Mouse (Mus musculus) heart, embryonic 13.5 days (tissue): ENCODE measurements at regions not wholly inside any gene's neighbourhood (a gene's known extent, or its start where the extent isn't known, plus 50 kb on each side); places are given as distances from the start of the nearest gene placed in this dataset.

Experiments
- ATAC-seq: fragments of 200-750 bp; cut with Nextera tagmentation; 2 replicates; pipeline ENCODE4 v1.8.0; 2017; ENCODE audit warnings: moderate TSS enrichment; ENCODE audit not compliant: insufficient number of reproducible peaks, low FRiP score, low TSS enrichment; ENCODE audit errors: extremely low read depth
- H3K27ac ChIP-seq: fragments of 300-500 bp; sonication (generic); replicated peaks from 2 replicates; pipeline ENCODE4 v1.5.1; 2015; ENCODE audit warnings: moderate library complexity, mild to moderate bottlenecking, inconsistent platforms
- H3K27me3 ChIP-seq: fragments of 300-500 bp; sonication (generic); replicated peaks from 2 replicates; pipeline ENCODE4 v1.6.1; 2015; ENCODE audit warnings: mild to moderate bottlenecking, inconsistent platforms
- H3K36me3 ChIP-seq: fragments of 300-500 bp; sonication (generic); 2 replicates; pipeline ENCODE4 v1.6.1; 2015; ENCODE audit warnings: mild to moderate bottlenecking, inconsistent platforms
- H3K4me1 ChIP-seq: fragments of 300-500 bp; sonication (generic); 2 replicates; pipeline ENCODE4 v1.6.1; 2015; ENCODE audit warnings: inconsistent platforms
- H3K4me2 ChIP-seq: fragments of 300-500 bp; sonication (generic); 2 replicates; pipeline ENCODE4 v1.6.1; 2015; ENCODE audit warnings: inconsistent platforms, mild to moderate bottlenecking, moderate library complexity
- H3K4me3 ChIP-seq: fragments of 300-500 bp; sonication (generic); 2 replicates; pipeline ENCODE4 v1.5.1; 2015; ENCODE audit warnings: moderate library complexity, mild to moderate bottlenecking, inconsistent platforms
- H3K9ac ChIP-seq: fragments of 300-500 bp; sonication (generic); 2 replicates; pipeline ENCODE4 v1.6.1; 2015; ENCODE audit warnings: inconsistent platforms, mild to moderate bottlenecking, moderate library complexity
- H3K9me3 ChIP-seq: fragments of 300-500 bp; sonication (generic); 2 replicates; pipeline ENCODE4 v1.6.1; 2016; ENCODE audit warnings: inconsistent platforms
- WGBS: fragments of 180-500 bp; shearing (Covaris S2); methylation state at CpG from one replicate; pipeline ENCODE4 v1.1.7; 2015; ENCODE audit warnings: mixed read lengths; 5-methylcytosine and 5-hydroxymethylcytosine counted together

- no peaks in the 10 kb centered on the region for H3K36me3 ChIP-seq
- ATAC-seq, result no peak
- no peak overlapping the region for H3K4me2 ChIP-seq
- H3K9me3 ChIP-seq, result no peaks in the 10 kb centered on the region
- no peak overlapping the region for H3K9ac ChIP-seq
- H3K4me1 ChIP-seq, result peaks cover 33% of the 10 kb centered on the region
- 89% methylated on average over 1 of the region's 1 CpGs for WGBS
- H3K4me3 ChIP-seq, result no peak overlapping the region
- no peaks in the 10 kb centered on the region for H3K27me3 ChIP-seq
- no peak overlapping the region for H3K27ac ChIP-seq
Observed at GRCm38 (mm10) chr4:81924120-81924519, 481.5 kb upstream of the Mpdz start.

GRCm38 (mm10) chr4:81922876-81923275, 480.3 kb upstream of the Mpdz start:
- no peak overlapping the region for H3K4me3 ChIP-seq
- no peak overlapping the region for H3K27ac ChIP-seq
- no peak overlapping the region for H3K9ac ChIP-seq
- no peaks in the 10 kb centered on the region for H3K27me3 ChIP-seq
- H3K4me2 ChIP-seq, result no peak overlapping the region
- ATAC-seq, result no peak
- H3K4me1 ChIP-seq, result peaks cover 23% of the 10 kb centered on the region
- no peaks in the 10 kb centered on the region for H3K9me3 ChIP-seq
- H3K36me3 ChIP-seq, result no peaks in the 10 kb centered on the region
- WGBS, result 42% methylated on average over 3 of the region's 3 CpGs

GRCm38 (mm10) chr4:81914971-81915370, 472.4 kb upstream of the Mpdz start:
- WGBS, result 84% methylated on average over 2 of the region's 2 CpGs
- H3K4me1 ChIP-seq, result no peaks in the 10 kb centered on the region
- no peaks in the 10 kb centered on the region for H3K9me3 ChIP-seq
- no peak overlapping the region for H3K4me2 ChIP-seq
- H3K36me3 ChIP-seq, result no peaks in the 10 kb centered on the region
- no peak overlapping the region for H3K4me3 ChIP-seq
- no peak for ATAC-seq
- H3K9ac ChIP-seq, result no peak overlapping the region
- H3K27ac ChIP-seq, result no peak overlapping the region
- no peaks in the 10 kb centered on the region for H3K27me3 ChIP-seq

GRCm38 (mm10) chr4:81913296-81913695, 470.7 kb upstream of the Mpdz start:
- Histone ChIP-seq H3K9ac (no peak overlapping the region), H3K4me1 (no peaks in the 10 kb centered on the region), H3K9me3 (no peaks in the 10 kb centered on the region), H3K27ac (no peak overlapping the region), H3K36me3 (no peaks in the 10 kb centered on the region), H3K4me3 (no peak overlapping the region), H3K27me3 (no peaks in the 10 kb centered on the region), H3K4me2 (no peak overlapping the region)
- WGBS, result 49% methylated on average over 10 of the region's 10 CpGs
- no peak for ATAC-seq

- H3K27ac ChIP-seq, result no peak overlapping the region
- WGBS, result 74% methylated on average over 1 of the region's 1 CpGs
- H3K4me2 ChIP-seq, result no peak overlapping the region
- H3K27me3 ChIP-seq, result no peaks in the 10 kb centered on the region
- H3K36me3 ChIP-seq, result no peaks in the 10 kb centered on the region
- no peaks in the 10 kb centered on the region for H3K4me1 ChIP-seq
- no peak for ATAC-seq
- no peak overlapping the region for H3K4me3 ChIP-seq
- H3K9ac ChIP-seq, result no peak overlapping the region
- H3K9me3 ChIP-seq, result no peaks in the 10 kb centered on the region
Observed at GRCm38 (mm10) chr4:81912653-81913052, 470.0 kb upstream of the Mpdz start.

- no peaks in the 10 kb centered on the region for H3K27me3 ChIP-seq
- no peak overlapping the region for H3K9ac ChIP-seq
- peaks cover 23% of the 10 kb centered on the region for H3K4me1 ChIP-seq
- peak overlapping the region; percentile 81 for H3K27ac ChIP-seq
- 0 out of 2 replicates have a peak, but pooled peaks cover 4% of the 10 kb centered on the region for H3K9me3 ChIP-seq
- WGBS, result 28% methylated on average over 5 of the region's 5 CpGs
- ATAC-seq, result no peak
- H3K36me3 ChIP-seq, result no peaks in the 10 kb centered on the region
- no peak overlapping the region for H3K4me3 ChIP-seq
- no peak overlapping the region for H3K4me2 ChIP-seq
Observed at GRCm38 (mm10) chr4:81899961-81900540, 457.4 kb upstream of the Mpdz start.

GRCm38 (mm10) chr4:81898661-81899060, 456.0 kb upstream of the Mpdz start:
- no peaks in the 10 kb centered on the region for H3K27me3 ChIP-seq
- no peak overlapping the region for H3K9ac ChIP-seq
- WGBS, result 72% methylated on average over 2 of the region's 2 CpGs
- H3K36me3 ChIP-seq, result no peaks in the 10 kb centered on the region
- peaks cover 4% of the 10 kb centered on the region; the same call in 1 of the 2 replicates for H3K9me3 ChIP-seq
- no peak overlapping the region for H3K4me2 ChIP-seq
- H3K4me3 ChIP-seq, result no peak overlapping the region
- peaks cover 23% of the 10 kb centered on the region for H3K4me1 ChIP-seq
- ATAC-seq, result no peak
- no peak overlapping the region for H3K27ac ChIP-seq

GRCm38 (mm10) chr4:81897451-81897850, 454.8 kb upstream of the Mpdz start:
- peaks cover 4% of the 10 kb centered on the region; the same call in 1 of the 2 replicates for H3K9me3 ChIP-seq
- no peak overlapping the region for H3K9ac ChIP-seq
- no peak overlapping the region for H3K4me2 ChIP-seq
- 67% methylated on average over 5 of the region's 5 CpGs for WGBS
- H3K27me3 ChIP-seq, result no peaks in the 10 kb centered on the region
- no peak overlapping the region for H3K27ac ChIP-seq
- H3K36me3 ChIP-seq, result no peaks in the 10 kb centered on the region
- H3K4me3 ChIP-seq, result no peak overlapping the region
- H3K4me1 ChIP-seq, result peaks cover 23% of the 10 kb centered on the region
- no peak for ATAC-seq

GRCm38 (mm10) chr4:81868941-81869340, 426.3 kb upstream of the Mpdz start:
- Histone ChIP-seq H3K4me1 (no peaks in the 10 kb centered on the region), H3K27me3 (no peaks in the 10 kb centered on the region), H3K9ac (no peak overlapping the region), H3K36me3 (no peaks in the 10 kb centered on the region), H3K27ac (no peak overlapping the region), H3K4me3 (no peak overlapping the region), H3K4me2 (no peak overlapping the region), H3K9me3 (no peaks in the 10 kb centered on the region)
- no peak for ATAC-seq
- 79% methylated on average over 2 of the region's 2 CpGs for WGBS

GRCm38 (mm10) chr4:81841642-81842494, 399.3 kb upstream of the Mpdz start:
- no peak overlapping the region for H3K27ac ChIP-seq
- no peaks in the 10 kb centered on the region for H3K4me1 ChIP-seq
- ATAC-seq, result no peak
- no peak overlapping the region for H3K4me3 ChIP-seq
- 61% methylated on average over 4 of the region's 4 CpGs for WGBS
- no peaks in the 10 kb centered on the region for H3K36me3 ChIP-seq
- H3K9ac ChIP-seq, result no peak overlapping the region
- no peak overlapping the region for H3K4me2 ChIP-seq
- H3K9me3 ChIP-seq, result no peaks in the 10 kb centered on the region
- H3K27me3 ChIP-seq, result no peaks in the 10 kb centered on the region

GRCm38 (mm10) chr4:81829972-81830371, 387.4 kb upstream of the Mpdz start:
- Histone ChIP-seq H3K9me3 (no peaks in the 10 kb centered on the region), H3K36me3 (no peaks in the 10 kb centered on the region), H3K4me2 (no peak overlapping the region), H3K4me3 (no peak overlapping the region), H3K27ac (peak overlapping the region; percentile 79), H3K27me3 (no peaks in the 10 kb centered on the region), H3K4me1 (peaks cover 38% of the 10 kb centered on the region), H3K9ac (no peak overlapping the region)
- 5% methylated on average over 3 of the region's 3 CpGs for WGBS
- ATAC-seq, result no peak; the same call in 1 of the 2 replicates

- Histone ChIP-seq H3K4me2 (no peak overlapping the region), H3K4me1 (peaks cover 50% of the 10 kb centered on the region), H3K36me3 (no peaks in the 10 kb centered on the region), H3K27me3 (no peaks in the 10 kb centered on the region), H3K4me3 (no peak overlapping the region), H3K9me3 (no peaks in the 10 kb centered on the region), H3K27ac (no peak overlapping the region), H3K9ac (no peak overlapping the region)
- 80% methylated on average over 4 of the region's 4 CpGs for WGBS
- ATAC-seq, result no peak
Observed at GRCm38 (mm10) chr4:81827453-81827852, 384.8 kb upstream of the Mpdz start.
